Mouse (Mus musculus) kidney, adult 2 months (tissue): ENCODE results near the gene Npw. TPM values are rescaled to one million over a fixed set of nuclear protein-coding genes. Genes with fewer than 3 reads are reported as not detected.

ENCODE experiments used
- DNase-seq: peaks from one replicate; pipeline ENCODE4 v3.0.0; 2021
- H3K27ac ChIP-seq: fragments of 200-500 bp; 2 replicates; pipeline ENCODE4 v1.5.1; 2012; ENCODE audit warnings: low read depth, low read length, control low read depth, inconsistent platforms; ENCODE audit not compliant: insufficient read depth
- H3K27me3 ChIP-seq: fragments of 200-500 bp; replicated peaks from 2 replicates; pipeline ENCODE4 v1.6.1; 2012; ENCODE audit warnings: mild to moderate bottlenecking, moderate library complexity, low read length, inconsistent platforms; ENCODE audit not compliant: control insufficient read depth, insufficient read depth
- H3K36me3 ChIP-seq: fragments of 200-500 bp; 2 replicates; pipeline ENCODE4 v1.6.1; 2012; ENCODE audit warnings: mild to moderate bottlenecking, moderate library complexity, low read length, inconsistent platforms; ENCODE audit not compliant: control insufficient read depth, insufficient read depth
- H3K4me1 ChIP-seq: fragments of 200-500 bp; 2 replicates; pipeline ENCODE4 v1.6.1; 2011; ENCODE audit warnings: low read length; ENCODE audit not compliant: control insufficient read depth, insufficient read depth
- H3K4me3 ChIP-seq: fragments of 200-500 bp; 2 replicates; pipeline ENCODE4 v1.5.1; 2011; ENCODE audit warnings: mild to moderate bottlenecking, low read depth, low read length, control low read depth; ENCODE audit not compliant: insufficient read depth
- CTCF ChIP-seq: fragments of 200-500 bp; conservative IDR thresholded peaks from 2 replicates; pipeline ENCODE4 v1.5.1; 2011; ENCODE audit warnings: low read depth, mild to moderate bottlenecking, control low read depth, low read length, moderate library complexity, mixed read lengths; ENCODE audit not compliant: insufficient read depth, insufficient read length
- POLR2A ChIP-seq: fragments of 200-500 bp; IDR thresholded peaks from one replicate; pipeline ENCODE4 v1.6.1; 2011; ENCODE audit warnings: low read depth, low read length, control low read depth
- WGBS: fragments of 180-500 bp; shearing (Covaris S2); methylation state at CpG from one replicate; pipeline ENCODE4 v1.1.7; 2018; 5-methylcytosine and 5-hydroxymethylcytosine counted together
- polyA plus RNA-seq: library from polyadenylated mRNA; depleted of rRNA; stranded (reverse); fragments of >200 nt; gene quantifications from 2 replicates; pipeline ENCODE4 v1.2.3, GENCODE M21; 2012

The Npw gene
- polyA plus RNA-seq, 1 experiment, result not detected

DNA sequence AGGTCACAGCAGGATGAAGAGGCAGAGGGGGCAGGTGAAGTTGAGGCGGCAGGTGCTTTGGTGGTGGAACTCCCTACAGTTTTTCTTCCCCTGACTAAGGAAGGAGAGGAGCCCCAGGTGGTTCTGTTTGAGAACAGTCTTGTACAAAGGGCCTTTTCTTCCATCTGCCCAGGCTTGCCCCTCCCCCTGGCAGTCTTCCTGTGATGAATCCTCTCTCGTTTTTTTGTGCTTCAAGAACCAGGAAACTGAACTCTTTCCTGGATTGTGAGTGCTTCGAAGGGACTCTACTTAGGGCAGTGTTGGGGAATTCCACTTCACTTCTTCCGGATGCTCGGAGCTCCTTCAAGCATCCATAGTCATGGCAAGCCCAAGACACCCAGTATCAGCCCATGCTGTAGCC is 39.7 kb upstream of the Npw start:
- peak; percentile 27 for DNase-seq
- no peak overlapping the region for H3K27ac ChIP-seq

GRCm38 (mm10) chr17:24696011-24696697 is 37.9 kb upstream of the Npw start, which contains the start of the genes Gfer and Noxo1:
Gene Gfer, minus strand, starts transcription at chr17:24696156.
Gene Noxo1, plus strand, starts transcription at chr17:24696234.
- under 1% methylated on average over 67 of the region's 76 CpGs for WGBS
- TF ChIP-seq POLR2A, result no peak
- TF ChIP-seq CTCF, result peak; percentile 37; the same call in 1 of the 2 replicates
- H3K36me3 ChIP-seq, result no peaks in the 10 kb centered on the region
- peak within 1 kb of the TSS; percentile 59 for H3K4me3 ChIP-seq
- peak; percentile 93 for DNase-seq
- peak within 1 kb of the TSS; percentile 73 for H3K27ac ChIP-seq
- H3K4me1 ChIP-seq, result no peaks in the 10 kb centered on the region
- no peaks in the 10 kb centered on the region for H3K27me3 ChIP-seq

More for the DNA sequence above, 39.7 kb upstream of the Npw start:
- TF ChIP-seq CTCF (no peak), POLR2A (no peak)
- Histone ChIP-seq H3K36me3 (no peaks in the 10 kb centered on the region), H3K27me3 (no peaks in the 10 kb centered on the region), H3K4me1 (no peaks in the 10 kb centered on the region), H3K4me3 (no peak overlapping the region)
- 33% methylated on average over 5 of the region's 5 CpGs for WGBS

- Histone ChIP-seq H3K36me3 (no peaks in the 10 kb centered on the region), H3K27me3 (no peaks in the 10 kb centered on the region), H3K4me1 (no peaks in the 10 kb centered on the region), H3K27ac (peak overlapping the region; percentile 73), H3K4me3 (peak overlapping the region; percentile 59)
- no peak for TF ChIP-seq CTCF
- TF ChIP-seq POLR2A, result no peak
- DNase-seq, result peak; percentile 70
- 7% methylated on average over 49 of the region's 51 CpGs for WGBS
Measured at GRCm38 (mm10) chr17:24695326-24696010, 37.2 kb upstream of the Npw start.

- Histone ChIP-seq H3K36me3 (no peaks in the 10 kb centered on the region), H3K4me1 (no peaks in the 10 kb centered on the region), H3K27ac (no peak overlapping the region), H3K27me3 (0 out of 2 replicates have a peak, but pooled peaks cover 2% of the 10 kb centered on the region), H3K4me3 (no peak overlapping the region)
- 85% methylated on average over 5 of the region's 5 CpGs for WGBS
- TF ChIP-seq CTCF (no peak), POLR2A (no peak)
- DNase-seq, result no peak
Measured at GRCm38 (mm10) chr17:24692385-24692784, 34.1 kb upstream of the Npw start.

GRCm38 (mm10) chr17:24689251-24690081 is 31.2 kb upstream of the Npw start, which contains the start of gene Syngr3:
Gene Syngr3, minus strand, starts transcription at chr17:24689955.
- Histone ChIP-seq H3K4me1 (no peaks in the 10 kb centered on the region), H3K27me3 (0 out of 2 replicates have a peak, but pooled peaks cover 2% of the 10 kb centered on the region), H3K4me3 (peak within 1 kb of the TSS; percentile 23; the same call in 1 of the 2 replicates), H3K27ac (no peak within 1 kb of the TSS), H3K36me3 (no peaks in the 10 kb centered on the region)
- WGBS, result 2% methylated on average over 53 of the region's 55 CpGs
- DNase-seq, result no peak
- TF ChIP-seq CTCF (no peak), POLR2A (no peak)

DNA sequence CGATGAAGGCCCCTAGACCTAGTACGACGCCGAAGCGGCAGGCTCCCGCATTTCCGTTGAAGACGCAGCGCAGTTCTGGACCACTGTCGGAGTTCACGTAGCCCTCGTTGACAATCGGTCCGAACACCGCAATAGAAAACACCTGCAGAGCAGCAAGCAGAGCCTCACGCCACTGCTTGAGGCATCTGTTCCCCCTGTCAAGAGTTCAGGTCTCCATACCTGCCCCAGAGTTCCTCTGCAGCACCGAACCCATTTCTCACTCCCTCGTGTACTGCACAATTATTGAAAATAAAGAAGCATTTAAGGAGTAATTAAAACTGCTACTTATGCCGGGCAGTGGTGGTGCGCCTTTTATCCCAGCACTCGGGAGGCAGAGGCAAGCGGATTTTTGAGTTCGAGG is 29.3 kb upstream of the Npw start:
- 23% methylated on average over 23 of the region's 23 CpGs for WGBS

More for the DNA sequence above, 29.3 kb upstream of the Npw start:
- no peak for DNase-seq
- H3K27ac ChIP-seq, result no peak overlapping the region
- TF ChIP-seq CTCF, result no peak
- no peak for TF ChIP-seq POLR2A
- 0 out of 2 replicates have a peak, but pooled peaks cover 2% of the 10 kb centered on the region for H3K27me3 ChIP-seq
- no peaks in the 10 kb centered on the region for H3K36me3 ChIP-seq
- no peaks in the 10 kb centered on the region for H3K4me1 ChIP-seq
- peak overlapping the region; percentile 29; the same call in 1 of the 2 replicates for H3K4me3 ChIP-seq
